19 mouse cellular contexts compared by ENCODE assay signal in the genomic region with DNA sequence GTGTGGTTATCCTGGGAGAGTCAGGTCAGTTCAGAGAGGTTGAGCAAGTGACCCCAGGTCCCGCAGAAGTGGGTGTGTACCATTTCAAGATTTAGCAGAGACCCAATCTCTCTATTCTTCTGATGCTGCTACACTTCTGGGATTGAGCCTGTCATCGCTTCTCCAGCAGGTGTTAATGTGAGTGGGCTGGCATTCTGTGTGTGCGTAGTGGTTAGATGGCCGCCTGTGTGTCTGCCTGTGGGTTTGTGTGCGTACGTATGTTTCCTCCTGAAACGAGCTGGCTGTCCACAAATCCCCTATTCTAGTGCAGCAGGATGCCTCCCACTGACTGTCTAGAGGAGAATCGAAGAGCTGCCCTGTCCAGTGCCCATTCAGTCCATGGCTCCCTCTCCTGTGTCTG. TPM values are rescaled to one million over a fixed set of nuclear protein-coding genes. Genes with fewer than 3 reads are reported as not detected.
"Had no signal": no experiment of that assay in that cellular context is flagged by ENCODE, and none has a peak within 500 bp of the region (broad histone marks: within the 10 kb centered on the region; RNA-seq: fewer than 3 reads in every experiment).

No protein-coding gene starts in this region.

- H3K27ac ChIP-seq: layer of hippocampus, adult 2 months; limb, embryonic 10.5 days; liver, embryonic 15.5 days; neural tube, embryonic 12.5 days; stomach, embryonic 15.5 days had no signal

- H3K4me3 ChIP-seq: layer of hippocampus, adult 2 months; limb, embryonic 10.5 days; liver, embryonic 15.5 days; neural tube, embryonic 12.5 days; stomach, embryonic 15.5 days had no signal

- DNase-seq: lung, adult 2 months; lung, postnatal 36 days had no signal

- H3K36me3 ChIP-seq: limb, embryonic 10.5 days; liver, embryonic 15.5 days; neural tube, embryonic 12.5 days; stomach, embryonic 15.5 days had no signal

- H3K4me2 ChIP-seq: liver, embryonic 11.5 days; liver, embryonic 15.5 days; stomach, embryonic 15.5 days had no signal

- ATAC-seq: lung, postnatal 0 days had no signal

- H3K9ac ChIP-seq: liver, embryonic 15.5 days; stomach, embryonic 15.5 days had no signal

- H3K9me3 ChIP-seq: limb, embryonic 10.5 days; liver, embryonic 15.5 days; neural tube, embryonic 12.5 days; stomach, embryonic 15.5 days had no signal

- H3K4me1 ChIP-seq: liver, embryonic 15.5 days; stomach, embryonic 15.5 days had no signal

RNA-seq across cellular contexts. Expression of a gene that starts 12.5 kb away (rescaled TPM):
- total RNA-seq: layer of hippocampus, adult 2 months; layer of hippocampus, postnatal 10 days; left cerebral cortex, postnatal 10 days; megakaryocyte progenitor cell, adult 5-6 weeks; monocyte, adult 5-6 weeks; neutrophil, adult 5-6 weeks had no signal
- polyA plus RNA-seq: kidney, embryonic 14.5 days; limb, embryonic 10.5 days; limb, embryonic 14.5 days; liver, embryonic 11.5 days; liver, embryonic 15.5 days; lung, adult 2 months; lung, postnatal 0 days; midbrain, embryonic 14.5 days; neural tube, embryonic 12.5 days; spleen, adult 2 months; stomach, embryonic 15.5 days; thymus, postnatal 0 days had no signal
